Mouse (Mus musculus): ENCODE data around the gene Ltbp3.
A peak's percentile ranks its signal among the peaks of the same experiment; 100 is the strongest.

The Ltbp3 gene

GRCm38 (mm10) chr19:5756321-5756985 lies 15.7 kb downstream of the Ltbp3 start:
- DNase-seq (ENCODE audit: low spot score), result no peak

GRCm38 (mm10) chr19:5756991-5757636 lies 16.4 kb downstream of the Ltbp3 start:
- DNase-seq (ENCODE audit: low spot score), result no peak

GRCm38 (mm10) chr19:5758878-5759403 lies 18.2 kb downstream of the Ltbp3 start:
- peak; percentile 43 for DNase-seq (ENCODE audit: low spot score)

GRCm38 (mm10) chr19:5763163-5763562 lies 22.5 kb downstream of the Ltbp3 start:
- no peak for DNase-seq (ENCODE audit: low spot score)

- no peak for DNase-seq (ENCODE audit: low spot score)
Observed at GRCm38 (mm10) chr19:5767271-5767670, 26.6 kb downstream of the Ltbp3 start.

- DNase-seq (ENCODE audit: low spot score), result no peak
Observed at GRCm38 (mm10) chr19:5770311-5770710, 29.6 kb downstream of the Ltbp3 start.

- DNase-seq (ENCODE audit: low spot score), result peak; percentile 95
Observed at GRCm38 (mm10) chr19:5770925-5771860, 30.5 kb downstream of the Ltbp3 start, which contains the start of gene Scyl1. Gene Scyl1 (minus strand): TSS chr19:5771419.

- DNase-seq (ENCODE audit: low spot score), result no peak
Observed at GRCm38 (mm10) chr19:5777387-5778032, 36.8 kb downstream of the Ltbp3 start.

GRCm38 (mm10) chr19:5778312-5778711 lies 37.6 kb downstream of the Ltbp3 start:
- no peak for DNase-seq (ENCODE audit: low spot score)

GRCm38 (mm10) chr19:5780203-5780602 lies 39.5 kb downstream of the Ltbp3 start:
- DNase-seq (ENCODE audit: low spot score), result peak; percentile 78

- no peak for DNase-seq (ENCODE audit: low spot score)
Observed at GRCm38 (mm10) chr19:5781532-5781931, 40.8 kb downstream of the Ltbp3 start.

GRCm38 (mm10) chr19:5782121-5782520 lies 41.4 kb downstream of the Ltbp3 start:
- no peak for DNase-seq (ENCODE audit: low spot score)

GRCm38 (mm10) chr19:5784958-5785577 lies 44.4 kb downstream of the Ltbp3 start:
- DNase-seq (ENCODE audit: low spot score), result no peak

- peak; percentile 93 for DNase-seq (ENCODE audit: low spot score)
Observed at GRCm38 (mm10) chr19:5786441-5787114, 45.9 kb downstream of the Ltbp3 start.

- peak; percentile 91 for DNase-seq (ENCODE audit: low spot score)
Observed at GRCm38 (mm10) chr19:5787128-5787635, 46.5 kb downstream of the Ltbp3 start.

GRCm38 (mm10) chr19:5787920-5788319 lies 47.2 kb downstream of the Ltbp3 start:
- no peak for DNase-seq (ENCODE audit: low spot score)

- no peak for DNase-seq (ENCODE audit: low spot score)
Observed at GRCm38 (mm10) chr19:5788620-5789019, 47.9 kb downstream of the Ltbp3 start.

GRCm38 (mm10) chr19:5789066-5789465 lies 48.4 kb downstream of the Ltbp3 start:
- no peak for DNase-seq (ENCODE audit: low spot score)

- DNase-seq (ENCODE audit: low spot score), result no peak
Observed at GRCm38 (mm10) chr19:5791329-5791728, 50.6 kb downstream of the Ltbp3 start.

GRCm38 (mm10) chr19:5793116-5793515 lies 52.4 kb downstream of the Ltbp3 start:
- peak; percentile 79 for DNase-seq (ENCODE audit: low spot score)

Measured in adipocyte (in vitro differentiated cells).